Mouse (Mus musculus) layer of hippocampus, adult 9-10 months (tissue): ENCODE data around the gene Prdm2.

Source experiments
- DNase-seq: peaks from one replicate; pipeline ENCODE4 v3.0.0; 2022; ENCODE audit warnings: low spot score

The Prdm2 gene

GRCm38 (mm10) chr4:143106566-143106965 lies 106.2 kb downstream of the Prdm2 start:
- no peak for DNase-seq

- no peak for DNase-seq
Measured at GRCm38 (mm10) chr4:143104739-143105138, 108.1 kb downstream of the Prdm2 start.

- no peak for DNase-seq
Measured at GRCm38 (mm10) chr4:143103811-143104210, 109.0 kb downstream of the Prdm2 start.

GRCm38 (mm10) chr4:143100157-143100556 lies 112.6 kb downstream of the Prdm2 start:
- DNase-seq: no peak

GRCm38 (mm10) chr4:143099288-143100039 lies 113.3 kb downstream of the Prdm2 start:
- DNase-seq: no peak

- no peak for DNase-seq
Measured at GRCm38 (mm10) chr4:143092082-143092701, 120.6 kb downstream of the Prdm2 start.

GRCm38 (mm10) chr4:143090551-143090950 lies 122.2 kb downstream of the Prdm2 start:
- DNase-seq: no peak

- DNase-seq: no peak
Measured at GRCm38 (mm10) chr4:143074071-143074765, 138.6 kb downstream of the Prdm2 start.

GRCm38 (mm10) chr4:143071791-143072190 lies 141.0 kb downstream of the Prdm2 start:
- DNase-seq: no peak

- DNase-seq: no peak
Measured at GRCm38 (mm10) chr4:143067006-143067405, 145.8 kb downstream of the Prdm2 start.

GRCm38 (mm10) chr4:143058765-143059344 lies 153.9 kb downstream of the Prdm2 start:
- no peak for DNase-seq
